Mouse (Mus musculus) spleen, postnatal 14 days (tissue): Measurements from ENCODE around the gene Chmp6.
A peak's percentile ranks its signal among the peaks of the same experiment; 100 is the strongest.

ENCODE experiments used
- DNase-seq, 2 experiments: peaks; one replicate each; pipeline ENCODE4 v3.0.0; 2021 to 2022; ENCODE audit warnings: low spot score in 2 of 2

Chmp6 gene

GRCm38 (mm10) chr11:119907711-119908110 is 5.5 kb upstream of the Chmp6 start:
- DNase-seq: no peak

- DNase-seq: peak; percentile 29 to 57
These were observed 3.8 kb upstream of the Chmp6 start for GRCm38 (mm10) chr11:119909436-119909835.

DNA sequence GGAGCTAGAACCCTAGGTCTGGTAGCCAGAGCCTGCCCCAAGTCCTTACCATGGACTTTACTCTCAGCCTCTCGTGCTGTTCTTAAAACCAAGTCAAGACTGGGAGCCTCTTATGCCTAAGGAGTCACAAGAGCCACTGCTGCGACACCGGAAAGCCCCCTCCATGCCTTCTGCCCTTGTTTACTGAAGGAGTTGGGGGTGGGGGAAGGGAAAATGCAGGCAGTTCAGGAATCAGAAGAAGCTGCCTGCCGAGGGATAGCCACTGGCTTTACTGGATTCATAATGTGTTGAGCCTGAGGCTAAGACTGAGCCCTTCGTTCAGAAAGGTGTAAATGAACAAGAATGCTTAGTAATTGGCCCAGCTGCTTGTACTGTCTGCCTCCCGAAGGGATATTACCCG is 396 bp upstream of the Chmp6 start:
- no peak for DNase-seq

- no peak for DNase-seq
These were observed 684 bp downstream of the Chmp6 start for GRCm38 (mm10) chr11:119913935-119914314.

DNA sequence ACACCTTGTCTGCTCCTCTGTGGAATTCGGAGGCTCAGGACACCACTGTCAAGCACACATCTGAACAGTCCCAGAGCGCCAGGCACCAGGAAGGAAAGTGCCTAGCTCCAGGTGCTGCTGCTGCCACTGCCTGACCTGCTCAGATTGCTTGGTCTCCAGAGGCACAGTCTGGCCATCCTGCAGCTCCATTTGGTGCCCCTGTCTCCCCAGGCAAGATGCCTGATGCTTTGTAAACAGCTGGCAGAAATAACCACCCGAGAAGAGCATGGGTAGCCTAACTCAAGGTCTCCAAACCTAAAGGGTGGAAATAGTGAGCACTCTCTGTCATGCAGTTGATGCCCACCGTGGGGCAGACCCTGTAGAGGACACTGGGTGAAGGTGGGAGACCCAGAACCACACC is 1.1 kb downstream of the Chmp6 start:
- DNase-seq: no peak

- no peak for DNase-seq
These were observed 2.4 kb downstream of the Chmp6 start for GRCm38 (mm10) chr11:119915666-119916065.

DNA sequence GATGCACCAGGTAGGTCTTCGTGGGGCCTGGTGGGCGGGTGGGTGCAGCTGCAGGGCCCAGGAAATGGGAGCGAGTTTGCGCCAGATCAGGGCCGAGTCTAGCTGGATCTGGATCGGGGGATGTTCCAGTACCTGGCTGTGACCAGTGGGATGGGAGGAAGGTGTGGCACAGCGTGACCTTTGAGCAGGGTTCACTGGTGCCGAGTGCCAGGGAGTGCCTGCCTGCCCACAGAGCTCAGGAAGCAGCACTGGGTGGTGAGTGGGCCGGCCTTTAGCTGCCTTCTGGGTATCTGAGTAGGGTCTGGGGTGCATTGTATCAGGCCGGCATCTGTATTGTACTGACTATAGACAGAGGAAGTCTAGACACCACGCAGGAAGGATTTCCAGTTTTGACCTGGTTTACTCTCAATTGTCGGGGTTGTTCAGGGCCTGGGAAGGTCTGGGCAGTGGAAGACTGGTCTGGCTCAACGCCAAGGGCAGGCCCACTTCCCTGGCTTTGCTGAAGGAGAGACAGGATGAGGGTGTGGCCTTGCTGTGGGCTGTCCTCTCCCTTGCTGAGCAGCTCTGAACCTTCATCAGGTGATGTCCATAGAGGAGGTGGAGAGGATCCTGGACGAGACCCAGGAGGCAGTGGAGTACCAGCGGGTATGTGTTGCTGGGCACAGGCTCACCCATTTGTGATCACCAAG is 3.0 kb downstream of the Chmp6 start:
- no peak for DNase-seq

GRCm38 (mm10) chr11:119916834-119917469 is 3.7 kb downstream of the Chmp6 start:
- no peak for DNase-seq

- DNase-seq: no peak
These were observed 5.3 kb downstream of the Chmp6 start for GRCm38 (mm10) chr11:119918521-119918920.

- DNase-seq: no peak
These were observed 6.2 kb downstream of the Chmp6 start for GRCm38 (mm10) chr11:119919432-119919831.

GRCm38 (mm10) chr11:119919897-119920296 is 6.7 kb downstream of the Chmp6 start:
- DNase-seq: peak; percentile 39 to 68

DNA sequence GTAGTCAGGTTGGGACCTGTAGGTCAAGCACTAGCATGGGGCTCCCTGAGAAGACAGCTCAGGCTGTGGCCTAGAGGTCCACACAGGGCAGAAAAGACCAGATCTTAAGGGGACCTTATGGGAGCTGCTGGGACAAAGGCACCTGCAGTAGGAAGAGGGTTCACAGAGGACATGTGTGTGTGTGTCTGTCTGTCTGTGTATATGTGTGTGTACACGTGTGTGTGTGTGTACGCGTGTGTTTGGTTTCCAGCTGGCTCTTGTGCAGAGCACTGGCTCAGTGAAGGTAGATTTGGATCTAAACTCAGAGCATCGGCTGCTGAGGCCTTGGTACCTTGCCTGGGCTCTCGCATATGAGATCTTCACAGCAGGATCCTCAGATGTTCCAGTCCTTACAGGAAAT is 7.4 kb downstream of the Chmp6 start:
- no peak for DNase-seq

DNA sequence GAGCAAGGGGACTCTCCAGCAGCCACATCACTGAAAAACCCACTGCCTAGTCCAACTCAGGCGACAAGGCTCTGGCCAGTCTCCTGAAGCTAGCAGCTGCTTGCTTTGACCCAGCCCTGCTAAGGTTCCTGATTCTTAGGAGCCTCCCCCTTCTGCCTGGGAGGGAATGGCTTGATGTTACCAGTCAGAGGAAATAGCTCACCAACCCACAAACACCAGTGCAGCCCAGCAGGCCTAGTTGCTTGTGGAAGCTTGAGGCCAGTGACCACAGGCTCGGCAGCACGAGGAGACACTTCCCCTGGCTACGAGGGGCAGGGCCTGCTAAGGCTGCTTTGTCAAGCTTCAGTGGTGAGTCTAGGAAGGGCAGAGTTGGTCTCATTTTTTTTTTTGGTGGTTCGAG is 11.9 kb downstream of the Chmp6 start:
- no peak for DNase-seq

- DNase-seq: no peak
These were observed 13.5 kb downstream of the Chmp6 start for GRCm38 (mm10) chr11:119926762-119927161.

GRCm38 (mm10) chr11:119928023-119928681 is 14.9 kb downstream of the Chmp6 start:
- DNase-seq: peak; percentile 29 to 41

DNA sequence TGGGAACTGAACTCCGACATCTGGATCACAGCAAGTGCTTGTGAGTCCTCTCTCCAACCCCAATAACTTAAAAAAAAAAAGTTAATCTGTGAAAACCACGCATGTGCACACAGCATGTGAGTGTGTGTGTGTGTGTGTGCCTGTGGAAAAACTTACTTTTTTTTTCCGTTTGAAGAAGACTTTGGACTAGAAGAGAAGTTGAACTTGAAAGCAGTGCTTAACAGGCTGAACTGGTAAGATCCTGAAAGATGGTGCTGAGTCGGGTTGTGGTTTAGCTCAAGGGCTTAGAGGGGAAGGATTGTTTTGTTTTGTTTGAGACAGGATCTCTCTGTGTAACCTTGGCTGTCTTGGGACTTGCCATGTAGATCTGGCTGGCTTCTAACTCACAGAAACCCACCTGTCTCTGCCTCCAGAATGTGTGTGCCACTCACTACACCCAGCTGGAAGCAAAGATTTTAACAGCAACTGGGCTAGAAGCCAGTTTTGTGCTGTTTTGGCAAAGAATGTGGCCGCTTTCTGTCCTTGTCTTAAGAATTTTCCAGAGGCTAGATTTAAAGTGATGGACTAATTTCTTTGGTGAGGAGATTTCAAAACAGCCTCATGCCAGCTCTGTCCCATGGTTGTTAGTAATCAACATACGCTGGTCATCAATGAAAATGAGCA is 16.5 kb downstream of the Chmp6 start:
- no peak for DNase-seq

GRCm38 (mm10) chr11:119931809-119932208 is 18.6 kb downstream of the Chmp6 start:
- no peak for DNase-seq

GRCm38 (mm10) chr11:119933142-119933541 is 19.9 kb downstream of the Chmp6 start:
- no peak for DNase-seq

- no peak for DNase-seq
These were observed 20.8 kb downstream of the Chmp6 start for GRCm38 (mm10) chr11:119933819-119934583.

GRCm38 (mm10) chr11:119934773-119935172 is 21.5 kb downstream of the Chmp6 start:
- DNase-seq: no peak

DNA sequence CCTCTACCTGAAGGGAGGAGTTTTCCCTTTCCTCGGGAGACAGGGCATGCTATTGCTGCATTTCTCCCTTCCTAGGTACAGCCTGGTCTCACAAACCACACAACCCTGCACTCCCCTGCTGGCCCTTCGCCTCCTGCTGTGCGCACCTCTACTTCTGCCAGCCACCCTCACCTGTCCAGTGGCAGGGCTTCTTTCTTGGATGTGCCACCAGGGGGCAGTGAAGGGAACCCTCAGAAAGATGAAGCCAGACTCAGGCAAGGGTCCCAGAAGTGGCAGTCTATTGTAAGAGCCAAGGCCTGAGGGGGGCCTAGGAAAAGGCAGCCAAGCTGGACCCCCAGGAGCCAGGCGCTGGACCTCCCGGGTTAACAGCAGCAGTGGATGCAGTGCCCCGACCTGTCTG is 22.2 kb downstream of the Chmp6 start:
- DNase-seq: peak; percentile 41 to 64

GRCm38 (mm10) chr11:119936456-119936855 is 23.2 kb downstream of the Chmp6 start:
- no peak for DNase-seq
